Mouse (Mus musculus) limb, embryonic 14.5 days (tissue): ENCODE measurements at regions not wholly inside any gene's neighbourhood (a gene's known extent, or its start where the extent isn't known, plus 50 kb on each side); places are given as distances from the start of the nearest gene placed in this dataset.
A peak's percentile ranks its signal among the peaks of the same experiment; 100 is the strongest.

Experiments
- ATAC-seq: fragments of 200-750 bp; cut with Nextera tagmentation; 2 replicates; pipeline ENCODE4 v1.8.0; 2017; ENCODE audit warnings: low read depth, moderate number of reproducible peaks, moderate TSS enrichment; ENCODE audit not compliant: low FRiP score
- DNase-seq: peaks from one replicate; pipeline ENCODE4 v3.0.0-alpha.2; 2015; ENCODE audit warnings: low spot score
- H3K27ac ChIP-seq: fragments of 300-500 bp; sonication (generic); replicated peaks from 2 replicates; pipeline ENCODE4 v1.5.1; 2014; ENCODE audit warnings: low read depth, mild to moderate bottlenecking, low read length, moderate library complexity, mixed read lengths
- H3K27me3 ChIP-seq: fragments of 300-500 bp; sonication (generic); 2 replicates; pipeline ENCODE4 v1.6.1; 2014; ENCODE audit warnings: low read length, mixed read lengths; ENCODE audit not compliant: control insufficient read depth, insufficient read depth
- H3K36me3 ChIP-seq: fragments of 300-500 bp; sonication (generic); 2 replicates; pipeline ENCODE4 v1.6.1; 2014; ENCODE audit warnings: mild to moderate bottlenecking, low read length, moderate library complexity, mixed read lengths; ENCODE audit not compliant: control insufficient read depth, insufficient read depth
- H3K4me1 ChIP-seq: fragments of 300-500 bp; sonication (generic); 2 replicates; pipeline ENCODE4 v1.6.1; 2014; ENCODE audit warnings: antibody characterized with exemption, low read length, mixed read lengths; ENCODE audit not compliant: control insufficient read depth, insufficient read depth
- H3K4me2 ChIP-seq: fragments of 300-500 bp; sonication (generic); replicated peaks from 2 replicates; pipeline ENCODE4 v1.6.1; 2014; ENCODE audit warnings: low read depth, mild to moderate bottlenecking, low read length, moderate library complexity; ENCODE audit not compliant: severe bottlenecking
- H3K4me3 ChIP-seq: fragments of 300-500 bp; sonication (generic); replicated peaks from 2 replicates; pipeline ENCODE4 v1.5.1; 2014; ENCODE audit warnings: low read length
- H3K9ac ChIP-seq: fragments of 300-500 bp; sonication (generic); 2 replicates; pipeline ENCODE4 v1.6.1; 2014; ENCODE audit warnings: mild to moderate bottlenecking, low read depth, low read length, moderate library complexity; ENCODE audit not compliant: severe bottlenecking
- H3K9me3 ChIP-seq: fragments of 300-500 bp; sonication (generic); 2 replicates; pipeline ENCODE4 v1.6.1; 2016; ENCODE audit warnings: low read length; ENCODE audit not compliant: control insufficient read depth
- POLR2A ChIP-seq: fragments of 200-500 bp; IDR thresholded peaks from 2 replicates; pipeline ENCODE4 v1.8.0; 2012; ENCODE audit warnings: inconsistent platforms, mild to moderate bottlenecking, moderate library complexity, borderline replicate concordance; ENCODE audit not compliant: insufficient read depth, insufficient read length; ENCODE audit errors: extremely low read depth
- WGBS: fragments of 180-500 bp; shearing (Covaris S2); extraction: QIAGEN DNeasy Blood & Tissue Kit; methylation state at CpG from one replicate; pipeline ENCODE4 v1.1.7; 2014; 5-methylcytosine and 5-hydroxymethylcytosine counted together

DNA sequence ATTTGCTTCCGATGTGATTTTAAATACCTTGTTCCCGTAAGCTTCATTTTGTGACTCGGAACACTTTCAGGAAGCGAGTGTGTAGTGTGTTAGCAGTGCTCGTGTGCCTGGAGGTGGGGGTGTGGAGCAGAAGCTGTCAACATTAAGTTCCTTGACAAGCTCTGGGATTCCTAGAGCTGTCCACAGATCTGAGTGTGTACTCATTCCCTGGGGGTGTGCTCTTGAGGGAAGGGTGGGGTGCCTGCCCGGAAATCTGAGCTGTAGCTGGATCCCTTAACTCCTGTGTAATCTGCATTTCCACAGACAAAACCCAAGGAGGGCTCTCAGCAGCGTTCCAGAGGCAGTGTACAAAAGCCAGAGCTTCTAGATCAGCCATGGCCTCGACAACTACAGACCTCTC lies 335.8 kb downstream of the Etnk1 start:
- DNase-seq (no peak), ATAC-seq (no peak)
- H3K4me3 ChIP-seq: no peak overlapping the region
- peaks cover 12% of the 10 kb centered on the region for H3K4me1 ChIP-seq
- no peaks in the 10 kb centered on the region for H3K9me3 ChIP-seq
- TF ChIP-seq POLR2A: no peak
- 71% methylated on average over 8 of the region's 8 CpGs for WGBS
- H3K36me3 ChIP-seq: no peaks in the 10 kb centered on the region
- no peak overlapping the region for H3K9ac ChIP-seq
- H3K27ac ChIP-seq: no peak overlapping the region
- H3K4me2 ChIP-seq: no peak overlapping the region
- H3K27me3 ChIP-seq: peaks cover 12% of the 10 kb centered on the region; the same call in 1 of the 2 replicates

DNA sequence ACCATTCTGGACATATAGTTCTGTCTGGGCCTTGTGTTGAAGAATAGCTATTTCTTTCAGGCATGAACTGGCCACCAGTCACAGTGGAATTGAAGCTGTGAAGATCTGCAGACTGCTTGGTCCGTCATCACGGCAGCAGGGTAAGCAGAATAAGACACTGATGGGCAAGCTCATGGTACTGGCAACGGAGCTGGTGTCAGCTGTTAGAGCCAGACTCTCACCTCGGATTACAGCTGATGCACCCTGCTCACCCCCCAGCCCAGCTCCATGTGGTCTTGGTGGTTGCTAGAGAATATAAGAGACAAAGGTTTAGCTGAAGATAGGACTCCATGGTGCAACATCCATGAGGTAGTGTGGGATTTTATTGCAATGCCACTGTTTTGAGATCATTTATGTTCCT lies 336.9 kb downstream of the Etnk1 start:
- no peak for TF ChIP-seq POLR2A
- Histone ChIP-seq H3K27me3 (peaks cover 9% of the 10 kb centered on the region; the same call in 1 of the 2 replicates), H3K9me3 (no peaks in the 10 kb centered on the region), H3K4me2 (no peak overlapping the region), H3K36me3 (no peaks in the 10 kb centered on the region), H3K27ac (no peak overlapping the region), H3K4me3 (no peak overlapping the region), H3K9ac (no peak overlapping the region), H3K4me1 (peaks cover 12% of the 10 kb centered on the region)
- 82% methylated on average over 4 of the region's 4 CpGs for WGBS
- DNase-seq (no peak), ATAC-seq (no peak)

DNA sequence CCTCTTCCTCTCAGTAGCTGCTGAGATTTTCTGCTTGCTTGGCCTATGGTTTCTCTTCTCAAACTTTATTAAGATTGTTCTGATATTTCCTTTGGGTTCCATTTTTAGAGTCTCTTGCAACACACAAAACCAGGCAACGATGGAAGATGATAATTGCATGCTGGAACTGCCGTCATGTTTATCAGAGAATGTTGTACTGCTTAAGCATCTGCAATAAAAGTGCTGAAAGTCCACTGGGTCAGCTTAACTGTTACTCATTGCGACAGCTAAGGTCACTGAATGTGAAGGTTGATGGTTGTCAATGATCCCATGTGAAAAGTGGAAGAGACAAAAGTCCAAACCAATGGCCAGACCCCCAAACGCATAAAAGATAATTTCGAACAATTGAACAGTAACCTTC lies 346.4 kb downstream of the Etnk1 start:
- no peak overlapping the region for H3K4me2 ChIP-seq
- TF ChIP-seq POLR2A: no peak
- no peak overlapping the region for H3K4me3 ChIP-seq
- WGBS: 89% methylated on average over 5 of the region's 5 CpGs
- no peak overlapping the region for H3K27ac ChIP-seq
- H3K9me3 ChIP-seq: no peaks in the 10 kb centered on the region; the same call in 1 of the 2 replicates
- no peaks in the 10 kb centered on the region for H3K36me3 ChIP-seq
- no peak overlapping the region for H3K9ac ChIP-seq
- H3K27me3 ChIP-seq: no peaks in the 10 kb centered on the region
- ATAC-seq: no peak
- no peak for DNase-seq
- H3K4me1 ChIP-seq: no peaks in the 10 kb centered on the region

DNA sequence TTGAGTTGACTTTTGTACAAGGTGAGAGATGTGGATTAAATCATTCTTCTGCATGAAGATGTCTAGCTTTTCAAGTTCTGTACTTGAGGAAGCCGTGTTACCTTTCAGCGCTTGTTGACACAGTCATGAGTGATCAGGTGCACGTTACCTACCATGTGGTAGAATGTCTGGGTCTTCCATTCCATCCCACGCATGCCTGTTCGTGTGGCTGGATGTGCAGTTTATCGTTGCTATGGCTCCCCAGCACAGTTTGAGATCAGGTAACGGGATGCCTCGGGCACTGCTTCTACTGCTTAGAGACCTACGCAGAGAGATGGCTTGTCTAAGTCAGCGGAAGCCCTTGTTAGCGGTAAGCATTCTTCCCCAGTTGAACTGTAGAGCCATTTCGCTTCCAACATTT lies 348.1 kb downstream of the Etnk1 start:
- no peak for DNase-seq
- 79% methylated on average over 12 of the region's 12 CpGs for WGBS
- Histone ChIP-seq H3K27me3 (no peaks in the 10 kb centered on the region), H3K9me3 (no peaks in the 10 kb centered on the region; the same call in 1 of the 2 replicates), H3K4me3 (no peak overlapping the region), H3K4me2 (no peak overlapping the region), H3K27ac (no peak overlapping the region), H3K36me3 (no peaks in the 10 kb centered on the region), H3K9ac (no peak overlapping the region), H3K4me1 (no peaks in the 10 kb centered on the region)
- no peak for TF ChIP-seq POLR2A
- no peak for ATAC-seq

DNA sequence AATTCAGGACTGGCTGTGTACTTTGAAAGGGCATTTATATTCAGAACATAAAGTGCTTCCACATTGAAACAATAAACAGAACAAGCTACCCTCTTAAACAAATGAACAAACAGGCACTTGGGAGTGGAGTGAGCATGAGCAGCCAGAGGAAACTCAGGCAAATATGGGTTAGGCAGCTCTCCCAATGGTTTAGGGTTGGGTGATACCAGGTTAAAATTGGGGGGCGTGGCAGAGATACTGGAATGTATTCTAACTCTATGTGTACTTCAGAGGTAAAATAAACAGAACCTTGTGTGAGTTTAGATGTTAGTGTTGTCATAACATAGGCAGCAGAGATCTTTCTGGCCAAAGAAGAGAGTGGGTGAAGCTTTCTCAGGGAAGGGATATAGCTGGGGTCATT lies 349.7 kb downstream of the Etnk1 start:
- DNase-seq (no peak), ATAC-seq (no peak)
- H3K27ac ChIP-seq: no peak overlapping the region
- H3K36me3 ChIP-seq: no peaks in the 10 kb centered on the region
- TF ChIP-seq POLR2A: no peak
- H3K27me3 ChIP-seq: no peaks in the 10 kb centered on the region
- H3K4me3 ChIP-seq: no peak overlapping the region
- H3K4me1 ChIP-seq: no peaks in the 10 kb centered on the region
- H3K4me2 ChIP-seq: no peak overlapping the region
- H3K9me3 ChIP-seq: no peaks in the 10 kb centered on the region; the same call in 1 of the 2 replicates
- WGBS: 84% methylated on average over 1 of the region's 1 CpGs
- no peak overlapping the region for H3K9ac ChIP-seq

DNA sequence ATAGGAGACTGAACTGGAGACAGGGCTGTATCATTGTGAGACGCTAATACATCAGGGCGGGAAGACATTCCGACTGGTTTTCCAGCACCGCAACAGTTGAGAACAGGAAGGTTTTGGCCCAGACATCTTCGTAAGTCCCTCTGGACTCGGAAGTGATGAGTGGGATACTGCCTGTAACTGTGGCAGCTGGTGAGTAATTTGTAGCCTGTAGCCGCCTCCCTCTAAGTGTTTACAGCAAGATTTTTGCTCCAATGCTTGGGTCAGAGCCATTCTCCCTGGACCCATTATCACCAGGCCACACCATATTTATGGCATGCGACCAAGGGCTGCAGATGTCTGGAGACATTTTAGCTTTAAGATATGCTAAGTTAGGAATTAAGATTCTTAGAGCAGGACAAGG lies 351.5 kb downstream of the Etnk1 start:
- DNase-seq (peak; percentile 38), ATAC-seq (peak; percentile 23; the same call in 1 of the 2 replicates)
- Histone ChIP-seq H3K27ac (no peak overlapping the region), H3K4me3 (no peak overlapping the region), H3K9me3 (no peaks in the 10 kb centered on the region), H3K27me3 (no peaks in the 10 kb centered on the region), H3K36me3 (no peaks in the 10 kb centered on the region), H3K4me2 (no peak overlapping the region), H3K4me1 (no peaks in the 10 kb centered on the region), H3K9ac (no peak overlapping the region)
- TF ChIP-seq POLR2A: no peak
- 68% methylated on average over 8 of the region's 8 CpGs for WGBS
